Mouse (Mus musculus) C2C12 (cell line): Measurements from ENCODE around the gene Fabp1.

ENCODE experiments used
- CEBPB ChIP-seq: IDR thresholded peaks from one replicate; pipeline ENCODE4 v1.6.1; 2011; ENCODE audit warnings: low read depth, mild to moderate bottlenecking, control low read depth, moderate library complexity
- CTCF ChIP-seq: IDR thresholded peaks from one replicate; pipeline ENCODE4 v1.5.1; 2011; ENCODE audit not compliant: control insufficient read depth, insufficient read depth, insufficient read length
- MAX ChIP-seq: IDR thresholded peaks from one replicate; pipeline ENCODE4 v1.6.1; 2011; ENCODE audit warnings: mild to moderate bottlenecking, control low read depth
- USF1 ChIP-seq: IDR thresholded peaks from one replicate; pipeline ENCODE4 v1.6.1; 2011; ENCODE audit warnings: low read depth, mild to moderate bottlenecking, control low read depth, moderate library complexity

DNA sequence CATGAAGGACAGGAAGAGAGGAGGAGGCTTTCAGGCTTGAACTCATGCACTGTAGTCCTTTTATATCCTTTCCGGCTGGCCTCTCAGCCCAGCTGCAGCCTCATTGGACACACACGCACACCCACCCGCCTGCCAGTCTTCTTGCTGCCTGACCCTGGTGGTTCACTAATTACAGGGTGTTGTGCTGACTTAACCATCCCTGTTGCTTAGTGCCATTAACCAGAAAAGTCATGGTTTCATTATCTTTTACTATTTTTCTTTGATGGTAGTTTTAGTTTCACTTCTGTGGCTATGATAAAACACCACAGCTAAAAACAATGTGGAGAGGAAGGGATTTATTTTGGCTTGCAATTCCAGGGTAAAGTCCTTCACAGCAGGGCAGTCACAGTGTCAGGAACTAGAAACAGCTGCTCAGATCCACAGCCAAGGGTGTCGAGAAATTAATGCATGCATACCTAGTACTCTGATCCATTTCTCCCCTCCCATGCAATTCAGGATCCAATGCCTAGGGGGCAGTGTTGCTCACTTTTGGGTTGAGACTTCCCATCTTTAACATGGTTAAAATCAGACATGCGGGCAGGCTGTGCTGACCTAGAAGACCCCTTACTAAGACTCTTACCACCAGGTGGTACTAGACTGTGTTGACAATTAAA, 42.8 kb upstream of the Fabp1 start:
- TF ChIP-seq CTCF (no peak), CEBPB (no peak), USF1 (no peak), MAX (no peak)
